Mouse (Mus musculus) liver, embryonic 11.5 days (tissue): ENCODE results near the gene Trpc1. TPM values are rescaled to one million over a fixed set of nuclear protein-coding genes. Genes with fewer than 3 reads are reported as not detected.

Experiments used
- ATAC-seq: fragments of 200-750 bp; cut with Nextera tagmentation; replicated peaks from 2 replicates; pipeline ENCODE4 v1.8.0; 2017; ENCODE audit warnings: moderate number of reproducible peaks, mild to moderate bottlenecking, moderate TSS enrichment, moderate library complexity; ENCODE audit not compliant: low FRiP score
- DNase-seq: peaks from one replicate; pipeline ENCODE4 v3.0.0-alpha.2; 2017; ENCODE audit warnings: low spot score
- H3K27ac ChIP-seq: fragments of 300-500 bp; sonication (generic); 2 replicates; pipeline ENCODE4 v1.5.1; 2014; ENCODE audit warnings: mild to moderate bottlenecking, low read depth, low read length, control low read depth
- H3K27me3 ChIP-seq: fragments of 300-500 bp; sonication (generic); replicated peaks from 2 replicates; pipeline ENCODE4 v1.6.1; 2014; ENCODE audit warnings: low read length, mixed read lengths; ENCODE audit not compliant: control insufficient read depth, insufficient read depth
- H3K36me3 ChIP-seq: fragments of 300-500 bp; sonication (generic); 2 replicates; pipeline ENCODE4 v1.6.1; 2014; ENCODE audit warnings: mild to moderate bottlenecking, low read length, moderate library complexity, mixed read lengths; ENCODE audit not compliant: control insufficient read depth, insufficient read depth
- H3K4me1 ChIP-seq: fragments of 300-500 bp; sonication (generic); replicated peaks from 2 replicates; pipeline ENCODE4 v1.6.1; 2014; ENCODE audit warnings: low read length, mixed read lengths; ENCODE audit not compliant: control insufficient read depth, insufficient read depth
- H3K4me2 ChIP-seq: fragments of 300-500 bp; sonication (generic); 2 replicates; pipeline ENCODE4 v1.6.1; 2014; ENCODE audit warnings: mild to moderate bottlenecking, control low read depth, moderate library complexity
- H3K4me3 ChIP-seq: fragments of 300-500 bp; sonication (generic); 2 replicates; pipeline ENCODE4 v1.5.1; 2014; ENCODE audit warnings: low read depth, low read length, control low read depth
- H3K9ac ChIP-seq: fragments of 300-500 bp; sonication (generic); 2 replicates; pipeline ENCODE4 v1.6.1; 2014; ENCODE audit warnings: low read depth, low read length, control low read depth
- H3K9me3 ChIP-seq: fragments of 300-500 bp; sonication (generic); 2 replicates; pipeline ENCODE4 v1.6.1; 2016; ENCODE audit warnings: low read length, inconsistent platforms, mixed read lengths; ENCODE audit not compliant: control insufficient read depth
- WGBS: fragments of 180-500 bp; shearing (Covaris S2); extraction: QIAGEN DNeasy Blood & Tissue Kit; methylation state at CpG from one replicate; pipeline ENCODE4 v1.1.7; 2014; 5-methylcytosine and 5-hydroxymethylcytosine counted together
- polyA plus RNA-seq: library from polyadenylated mRNA; unstranded; fragments of >200 nt; fragmentation: Nextera tagmentation; extraction: Ambion mirVana; gene quantifications from 2 replicates; pipeline ENCODE4 v1.2.1, GENCODE M21; 2014

The Trpc1 gene
- 1.0 and 1.3 TPM in 2 replicates for polyA plus RNA-seq

GRCm38 (mm10) chr9:95750037-95750511 lies at the start of gene Trpc1:
TSS of gene Trpc1 (minus strand) at chr9:95750375.
- DNase-seq (peak; percentile 78), ATAC-seq (peak; percentile 98)
- no peaks in the 10 kb centered on the region for H3K36me3 ChIP-seq
- peaks cover 16% of the 10 kb centered on the region for H3K27me3 ChIP-seq
- peak within 1 kb of the TSS; percentile 81 for H3K4me3 ChIP-seq
- H3K9me3 ChIP-seq = no peaks in the 10 kb centered on the region
- H3K27ac ChIP-seq = no peak within 1 kb of the TSS
- WGBS = under 1% methylated on average over 46 of the region's 56 CpGs
- peak within 1 kb of the TSS; percentile 84 for H3K4me2 ChIP-seq
- peak within 1 kb of the TSS; percentile 71 for H3K9ac ChIP-seq
- H3K4me1 ChIP-seq = peaks cover 4% of the 10 kb centered on the region; the same call in 1 of the 2 replicates

GRCm38 (mm10) chr9:95796323-95796722 lies 46.1 kb upstream of the Trpc1 start:
- DNase-seq = no peak
- no peak for ATAC-seq
- WGBS = 87% methylated on average over 2 of the region's 2 CpGs
- H3K36me3 ChIP-seq = no peaks in the 10 kb centered on the region
- H3K9ac ChIP-seq = no peak overlapping the region
- H3K9me3 ChIP-seq = no peaks in the 10 kb centered on the region
- H3K27ac ChIP-seq = no peak overlapping the region
- no peak overlapping the region for H3K4me3 ChIP-seq
- H3K4me1 ChIP-seq = no peaks in the 10 kb centered on the region
- H3K27me3 ChIP-seq = no peaks in the 10 kb centered on the region
- H3K4me2 ChIP-seq = no peak overlapping the region

GRCm38 (mm10) chr9:95795844-95796243 lies 45.7 kb upstream of the Trpc1 start:
- ATAC-seq = no peak
- H3K4me2 ChIP-seq = no peak overlapping the region
- no peak overlapping the region for H3K27ac ChIP-seq
- DNase-seq = no peak
- H3K36me3 ChIP-seq = no peaks in the 10 kb centered on the region
- H3K9ac ChIP-seq = no peak overlapping the region
- H3K27me3 ChIP-seq = no peaks in the 10 kb centered on the region
- 90% methylated on average over 5 of the region's 5 CpGs for WGBS
- no peaks in the 10 kb centered on the region for H3K4me1 ChIP-seq
- H3K9me3 ChIP-seq = no peaks in the 10 kb centered on the region
- H3K4me3 ChIP-seq = no peak overlapping the region

- H3K9me3 ChIP-seq = no peaks in the 10 kb centered on the region
- H3K27ac ChIP-seq = no peak overlapping the region
- no peaks in the 10 kb centered on the region for H3K27me3 ChIP-seq
- ATAC-seq = no peak
- H3K4me3 ChIP-seq = no peak overlapping the region
- no peaks in the 10 kb centered on the region for H3K36me3 ChIP-seq
- WGBS = 75% methylated on average over 2 of the region's 2 CpGs
- H3K4me1 ChIP-seq = no peaks in the 10 kb centered on the region
- H3K4me2 ChIP-seq = no peak overlapping the region
- DNase-seq = no peak
- H3K9ac ChIP-seq = no peak overlapping the region
Measured at GRCm38 (mm10) chr9:95795077-95795784, 45.1 kb upstream of the Trpc1 start.

- Histone ChIP-seq H3K9me3 (no peaks in the 10 kb centered on the region), H3K36me3 (no peaks in the 10 kb centered on the region), H3K4me3 (no peak overlapping the region), H3K27ac (no peak overlapping the region), H3K4me2 (no peak overlapping the region), H3K4me1 (no peaks in the 10 kb centered on the region), H3K27me3 (no peaks in the 10 kb centered on the region), H3K9ac (no peak overlapping the region)
- 86% methylated on average over 15 of the region's 15 CpGs for whole genome bisulfite sequencing
- ATAC-seq = no peak
- DNase-seq = no peak
Measured at GRCm38 (mm10) chr9:95793986-95794744, 44.0 kb upstream of the Trpc1 start.

- ATAC-seq = no peak
- 89% methylated on average over 16 of the region's 16 CpGs for WGBS
- no peaks in the 10 kb centered on the region for H3K36me3 ChIP-seq
- H3K27ac ChIP-seq = no peak overlapping the region
- H3K4me3 ChIP-seq = no peak overlapping the region
- H3K9ac ChIP-seq = no peak overlapping the region
- no peaks in the 10 kb centered on the region for H3K27me3 ChIP-seq
- H3K9me3 ChIP-seq = no peaks in the 10 kb centered on the region
- no peaks in the 10 kb centered on the region for H3K4me1 ChIP-seq
- no peak for DNase-seq
- H3K4me2 ChIP-seq = no peak overlapping the region
Measured at GRCm38 (mm10) chr9:95784888-95785511, 34.8 kb upstream of the Trpc1 start.

- no peak overlapping the region for H3K27ac ChIP-seq
- H3K27me3 ChIP-seq = no peaks in the 10 kb centered on the region
- 71% methylated on average over 17 of the region's 17 CpGs for WGBS
- DNase-seq (no peak), ATAC-seq (no peak)
- H3K36me3 ChIP-seq = no peaks in the 10 kb centered on the region
- H3K4me3 ChIP-seq = no peak overlapping the region
- H3K4me1 ChIP-seq = no peaks in the 10 kb centered on the region
- H3K9ac ChIP-seq = no peak overlapping the region
- H3K4me2 ChIP-seq = no peak overlapping the region
- no peaks in the 10 kb centered on the region for H3K9me3 ChIP-seq
Measured at GRCm38 (mm10) chr9:95783646-95784293, 33.6 kb upstream of the Trpc1 start.

GRCm38 (mm10) chr9:95771671-95772070 lies 21.5 kb upstream of the Trpc1 start:
- H3K9ac ChIP-seq = no peak overlapping the region
- H3K9me3 ChIP-seq = no peaks in the 10 kb centered on the region
- 75% methylated on average over 2 of the region's 2 CpGs for WGBS
- H3K27me3 ChIP-seq = no peaks in the 10 kb centered on the region
- no peaks in the 10 kb centered on the region for H3K4me1 ChIP-seq
- H3K27ac ChIP-seq = no peak overlapping the region
- no peak overlapping the region for H3K4me2 ChIP-seq
- ATAC-seq (no peak), DNase-seq (no peak)
- H3K4me3 ChIP-seq = no peak overlapping the region
- no peaks in the 10 kb centered on the region for H3K36me3 ChIP-seq
